Mouse (Mus musculus): ENCODE results near the gene Olfr1118.
"Not testable (repeated sequence)": the region's sequence is repeated elsewhere in the genome, so short reads cannot be mapped to it uniquely, and the experiment has no call there.

The Olfr1118 gene

GRCm38 (mm10) chr2:87307281-87307680 lies at the start of gene Olfr1118:
Gene Olfr1118, plus strand, starts transcription at chr2:87307581.
- no peak for DNase-seq

GRCm38 (mm10) chr2:87267234-87267633 lies 40.1 kb upstream of the Olfr1118 start, which contains the start of gene Olfr1116:
Gene Olfr1116, plus strand, starts transcription at chr2:87267534.
- no peak for DNase-seq

DNA sequence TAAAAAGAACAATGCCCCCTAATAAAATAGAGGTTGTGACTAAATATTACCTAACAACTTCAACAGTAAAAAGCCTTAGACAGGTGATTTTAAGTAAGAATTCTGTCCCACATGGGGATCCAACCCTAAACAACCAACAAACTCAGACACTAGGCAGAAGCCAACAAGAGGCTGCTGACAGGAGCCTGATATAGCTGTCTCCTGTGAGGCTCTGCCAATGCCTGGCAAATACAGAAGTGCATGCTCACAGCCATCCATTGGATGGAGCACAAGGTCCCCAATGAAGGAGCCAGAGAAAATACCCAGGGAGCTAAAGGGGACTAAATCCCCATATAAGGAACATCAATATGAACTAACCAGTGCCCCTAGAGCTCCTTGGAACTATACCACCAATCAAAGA lies 13.4 kb upstream of the Olfr1118 start:
- DNase-seq, result not testable (repeated sequence)

DNA sequence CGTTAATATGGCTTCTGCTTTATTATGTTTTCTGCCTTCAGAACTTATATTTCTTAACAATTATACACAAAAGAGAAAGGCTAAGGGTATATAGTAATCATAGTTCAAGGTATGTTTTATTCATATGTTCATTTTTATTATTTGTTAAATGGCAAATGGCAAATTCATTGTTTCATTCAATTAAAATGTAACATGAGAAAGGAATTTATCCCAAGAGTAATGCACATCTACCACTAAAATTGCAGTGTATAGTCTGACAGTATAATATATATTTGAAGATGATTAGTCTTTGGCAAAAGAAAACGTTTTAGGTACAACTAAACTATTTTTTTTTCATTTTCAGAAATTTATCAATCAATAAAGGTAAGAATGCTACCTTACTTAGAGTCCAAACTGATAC lies 47.1 kb downstream of the Olfr1118 start, which contains the start of gene Olfr1120:
TSS of gene Olfr1120 (plus strand) at position 301 of the 400 bp plus-strand sequence.
- DNase-seq, result no peak

GRCm38 (mm10) chr2:87360121-87360520 lies 52.7 kb downstream of the Olfr1118 start:
- not testable (repeated sequence) for DNase-seq

Measured in thymus, adult 18-20 months (tissue).